Mouse (Mus musculus) hindbrain, embryonic 11.5 days (tissue): ENCODE results near the gene Ephb1. TPM values are rescaled to one million over a fixed set of nuclear protein-coding genes. Genes with fewer than 3 reads are reported as not detected.

Experiments used
- ATAC-seq: fragments of 200-750 bp; cut with Nextera tagmentation; 2 replicates; pipeline ENCODE4 v1.8.0; 2017; ENCODE audit warnings: mild to moderate bottlenecking, moderate TSS enrichment, moderate library complexity; ENCODE audit not compliant: low FRiP score
- DNase-seq: peaks from one replicate; pipeline ENCODE4 v3.0.0-alpha.2; 2015; ENCODE audit warnings: low spot score
- H3K27ac ChIP-seq: fragments of 300-500 bp; sonication (generic); 2 replicates; pipeline ENCODE4 v1.5.1; 2014; ENCODE audit warnings: mild to moderate bottlenecking, low read depth, low read length
- H3K27me3 ChIP-seq: fragments of 300-500 bp; sonication (generic); 2 replicates; pipeline ENCODE4 v1.6.1; 2014; ENCODE audit warnings: mild to moderate bottlenecking, low read length, moderate library complexity, mixed read lengths; ENCODE audit not compliant: control insufficient read depth, insufficient read depth
- H3K36me3 ChIP-seq: fragments of 300-500 bp; sonication (generic); 2 replicates; pipeline ENCODE4 v1.6.1; 2014; ENCODE audit warnings: mild to moderate bottlenecking, low read length, moderate library complexity, mixed read lengths; ENCODE audit not compliant: control insufficient read depth, insufficient read depth
- H3K4me1 ChIP-seq: fragments of 300-500 bp; sonication (generic); replicated peaks from 2 replicates; pipeline ENCODE4 v1.6.1; 2014; ENCODE audit warnings: low read length, mixed read lengths; ENCODE audit not compliant: control insufficient read depth, insufficient read depth
- H3K4me2 ChIP-seq: fragments of 300-500 bp; sonication (generic); replicated peaks from 2 replicates; pipeline ENCODE4 v1.6.1; 2014; ENCODE audit warnings: mild to moderate bottlenecking, low read depth, low read length
- H3K4me3 ChIP-seq: fragments of 300-500 bp; sonication (generic); 2 replicates; pipeline ENCODE4 v1.5.1; 2014; ENCODE audit warnings: low read depth, low read length
- H3K9ac ChIP-seq: fragments of 300-500 bp; sonication (generic); 2 replicates; pipeline ENCODE4 v1.6.1; 2014; ENCODE audit warnings: low read depth, low read length
- H3K9me3 ChIP-seq: fragments of 300-500 bp; sonication (generic); 2 replicates; pipeline ENCODE4 v1.6.1; 2016; ENCODE audit warnings: low read length; ENCODE audit not compliant: control insufficient read depth
- WGBS: fragments of 180-500 bp; shearing (Covaris S2); extraction: QIAGEN DNeasy Blood & Tissue Kit; methylation state at CpG from one replicate; pipeline ENCODE4 v1.1.7; 2014; 5-methylcytosine and 5-hydroxymethylcytosine counted together
- polyA plus RNA-seq: library from polyadenylated mRNA; unstranded; fragments of >200 nt; fragmentation: Nextera tagmentation; extraction: Ambion mirVana; gene quantifications from 2 replicates; pipeline ENCODE4 v1.2.1, GENCODE M21; 2014

Gene Ephb1
- polyA plus RNA-seq, 1 experiment from 2014 or later: 18.3 TPM

GRCm38 (mm10) chr9:102261511-102261910 lies 93.0 kb downstream of the Ephb1 start:
- Histone ChIP-seq H3K4me3 (no peak overlapping the region), H3K4me2 (0 out of 2 replicates have a peak overlapping the region, but pooled peaks have one; percentile 2), H3K9ac (no peak overlapping the region), H3K27ac (0 out of 2 replicates have a peak overlapping the region, but pooled peaks have one; percentile 48), H3K36me3 (no peaks in the 10 kb centered on the region), H3K9me3 (no peaks in the 10 kb centered on the region), H3K27me3 (peaks cover 8% of the 10 kb centered on the region), H3K4me1 (peaks cover 2% of the 10 kb centered on the region; the same call in 1 of the 2 replicates)
- 12% methylated on average over 9 of the region's 9 CpGs for WGBS
- DNase-seq (peak; percentile 41), ATAC-seq (peak; percentile 77)

GRCm38 (mm10) chr9:102256407-102256806 lies 98.1 kb downstream of the Ephb1 start:
- H3K9ac ChIP-seq: no peak overlapping the region
- H3K27ac ChIP-seq: no peak overlapping the region
- H3K27me3 ChIP-seq: peaks cover 4% of the 10 kb centered on the region
- DNase-seq (no peak), ATAC-seq (no peak)
- H3K4me2 ChIP-seq: no peak overlapping the region
- 90% methylated on average over 5 of the region's 5 CpGs for WGBS
- no peaks in the 10 kb centered on the region for H3K9me3 ChIP-seq
- H3K4me3 ChIP-seq: no peak overlapping the region
- no peaks in the 10 kb centered on the region for H3K36me3 ChIP-seq
- peaks cover 2% of the 10 kb centered on the region; the same call in 1 of the 2 replicates for H3K4me1 ChIP-seq

GRCm38 (mm10) chr9:102255803-102256202 lies 98.7 kb downstream of the Ephb1 start:
- H3K4me2 ChIP-seq: no peak overlapping the region
- peaks cover 4% of the 10 kb centered on the region for H3K27me3 ChIP-seq
- no peaks in the 10 kb centered on the region for H3K9me3 ChIP-seq

GRCm38 (mm10) chr9:102249124-102249816 lies 105.2 kb downstream of the Ephb1 start:
- no peak overlapping the region for H3K4me2 ChIP-seq
- ATAC-seq (peak; percentile 73; the same call in 1 of the 2 replicates), DNase-seq (no peak)
- H3K27me3 ChIP-seq: peaks cover 3% of the 10 kb centered on the region; the same call in 1 of the 2 replicates
- 0 out of 2 replicates have a peak overlapping the region, but pooled peaks have one; percentile 15 for H3K9ac ChIP-seq
- WGBS: 28% methylated on average over 9 of the region's 9 CpGs
- no peaks in the 10 kb centered on the region for H3K9me3 ChIP-seq
- peaks cover 13% of the 10 kb centered on the region for H3K4me1 ChIP-seq
- H3K4me3 ChIP-seq: no peak overlapping the region
- H3K36me3 ChIP-seq: no peaks in the 10 kb centered on the region
- H3K27ac ChIP-seq: no peak overlapping the region

More at GRCm38 (mm10) chr9:102255803-102256202, 98.7 kb downstream of the Ephb1 start:
- Histone ChIP-seq H3K27ac (no peak overlapping the region), H3K4me1 (peaks cover 2% of the 10 kb centered on the region; the same call in 1 of the 2 replicates), H3K4me3 (no peak overlapping the region), H3K9ac (no peak overlapping the region), H3K36me3 (no peaks in the 10 kb centered on the region)
- 83% methylated on average over 6 of the region's 6 CpGs for WGBS
- DNase-seq (no peak), ATAC-seq (no peak)

- H3K27ac ChIP-seq: no peak overlapping the region
- 65% methylated on average over 7 of the region's 7 CpGs for WGBS
- DNase-seq (no peak), ATAC-seq (no peak)
- H3K36me3 ChIP-seq: no peaks in the 10 kb centered on the region
- H3K4me1 ChIP-seq: peaks cover 26% of the 10 kb centered on the region
- H3K4me2 ChIP-seq: no peak overlapping the region
- H3K27me3 ChIP-seq: 0 out of 2 replicates have a peak, but pooled peaks cover 3% of the 10 kb centered on the region
- no peak overlapping the region for H3K9ac ChIP-seq
- H3K4me3 ChIP-seq: no peak overlapping the region
- no peaks in the 10 kb centered on the region for H3K9me3 ChIP-seq
Measured at GRCm38 (mm10) chr9:102245551-102245950, 108.9 kb downstream of the Ephb1 start.

GRCm38 (mm10) chr9:102243296-102243695 lies 111.2 kb downstream of the Ephb1 start:
- H3K27me3 ChIP-seq: 0 out of 2 replicates have a peak, but pooled peaks cover 4% of the 10 kb centered on the region
- H3K27ac ChIP-seq: no peak overlapping the region; the same call in 1 of the 2 replicates
- no peak overlapping the region for H3K4me3 ChIP-seq
- H3K36me3 ChIP-seq: no peaks in the 10 kb centered on the region
- WGBS: 12% methylated on average over 7 of the region's 7 CpGs
- H3K9ac ChIP-seq: no peak overlapping the region
- peak; percentile 54 for DNase-seq
- peak; percentile 84 for ATAC-seq
- H3K9me3 ChIP-seq: no peaks in the 10 kb centered on the region
- peaks cover 19% of the 10 kb centered on the region for H3K4me1 ChIP-seq
- no peak overlapping the region for H3K4me2 ChIP-seq

- H3K9me3 ChIP-seq: no peaks in the 10 kb centered on the region
- H3K4me2 ChIP-seq: no peak overlapping the region
- peaks cover 16% of the 10 kb centered on the region for H3K4me1 ChIP-seq
- no peak overlapping the region for H3K27ac ChIP-seq
- DNase-seq (no peak), ATAC-seq (no peak)
- WGBS: 76% methylated on average over 2 of the region's 2 CpGs
- H3K36me3 ChIP-seq: no peaks in the 10 kb centered on the region
- H3K9ac ChIP-seq: no peak overlapping the region
- peaks cover 4% of the 10 kb centered on the region; the same call in 1 of the 2 replicates for H3K27me3 ChIP-seq
- H3K4me3 ChIP-seq: no peak overlapping the region
Measured at GRCm38 (mm10) chr9:102241546-102241945, 112.9 kb downstream of the Ephb1 start.

- Histone ChIP-seq H3K27ac (no peak overlapping the region), H3K9me3 (no peaks in the 10 kb centered on the region), H3K4me2 (no peak overlapping the region), H3K9ac (no peak overlapping the region), H3K27me3 (peaks cover 4% of the 10 kb centered on the region; the same call in 1 of the 2 replicates), H3K36me3 (no peaks in the 10 kb centered on the region), H3K4me1 (peaks cover 16% of the 10 kb centered on the region), H3K4me3 (no peak overlapping the region)
- DNase-seq: no peak
- 59% methylated on average over 4 of the region's 4 CpGs for WGBS
- ATAC-seq: no peak
Measured at GRCm38 (mm10) chr9:102240215-102240614, 114.3 kb downstream of the Ephb1 start.
